Mouse (Mus musculus): Measurements from ENCODE around the gene Pitpna.

Gene Pitpna

GRCm38 (mm10) chr11:75657841-75658240, 69.9 kb downstream of the Pitpna start:
- no peak for DNase-seq (ENCODE audit: low spot score in 2 of 2)

DNA sequence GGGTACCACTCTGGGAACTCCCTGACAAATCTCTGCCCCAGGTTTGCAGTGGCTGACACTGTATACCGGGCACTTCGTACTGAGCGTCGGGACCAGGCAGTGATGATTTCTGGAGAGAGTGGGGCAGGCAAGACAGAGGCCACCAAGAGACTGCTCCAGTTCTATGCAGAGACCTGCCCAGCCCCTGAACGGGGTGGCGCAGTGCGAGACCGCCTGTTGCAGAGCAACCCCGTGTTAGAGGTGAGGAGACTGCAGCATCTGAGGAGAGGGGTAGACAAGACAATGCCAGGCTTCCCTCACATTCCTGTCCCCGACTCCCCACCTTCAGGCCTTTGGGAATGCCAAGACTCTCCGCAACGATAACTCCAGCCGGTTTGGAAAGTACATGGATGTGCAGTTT, 70.4 kb downstream of the Pitpna start:
- no peak for DNase-seq (ENCODE audit: low spot score in 2 of 2)

- no peak for DNase-seq (ENCODE audit: low spot score in 2 of 2)
These were observed 71.3 kb downstream of the Pitpna start for GRCm38 (mm10) chr11:75658996-75659750.

DNA sequence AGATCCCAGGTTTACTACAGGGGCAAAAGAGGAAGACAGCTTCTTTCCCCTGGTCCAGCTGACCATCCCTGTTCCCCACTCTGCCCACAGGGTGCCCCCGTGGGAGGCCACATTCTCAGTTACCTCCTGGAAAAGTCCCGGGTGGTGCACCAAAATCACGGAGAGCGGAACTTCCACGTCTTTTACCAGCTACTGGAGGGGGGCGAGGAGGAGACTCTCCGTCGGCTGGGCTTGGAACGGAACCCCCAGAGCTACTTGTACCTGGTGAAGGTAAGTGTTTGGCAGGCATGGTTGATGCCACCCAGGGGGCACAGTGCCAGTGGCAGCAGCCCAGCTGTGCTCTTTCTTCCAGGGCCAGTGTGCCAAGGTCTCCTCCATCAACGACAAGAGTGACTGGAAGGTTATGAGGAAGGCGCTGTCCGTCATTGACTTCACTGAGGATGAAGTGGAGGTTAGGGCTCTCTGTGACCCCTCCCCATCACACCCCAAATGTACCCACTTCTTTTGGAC, 72.2 kb downstream of the Pitpna start:
- DNase-seq (ENCODE audit: low spot score in 2 of 2), result no peak

GRCm38 (mm10) chr11:75660941-75661800, 73.3 kb downstream of the Pitpna start:
- no peak for DNase-seq (ENCODE audit: low spot score in 2 of 2)

GRCm38 (mm10) chr11:75662131-75662530, 74.2 kb downstream of the Pitpna start:
- no peak for DNase-seq (ENCODE audit: low spot score in 2 of 2)

GRCm38 (mm10) chr11:75666296-75666695, 78.4 kb downstream of the Pitpna start:
- no peak for DNase-seq (ENCODE audit: low spot score in 2 of 2)

- DNase-seq (ENCODE audit: low spot score in 2 of 2), result no peak
These were observed 80.7 kb downstream of the Pitpna start for GRCm38 (mm10) chr11:75668621-75669020.

- no peak for DNase-seq (ENCODE audit: low spot score in 2 of 2)
These were observed 81.4 kb downstream of the Pitpna start for GRCm38 (mm10) chr11:75669176-75669852.

DNA sequence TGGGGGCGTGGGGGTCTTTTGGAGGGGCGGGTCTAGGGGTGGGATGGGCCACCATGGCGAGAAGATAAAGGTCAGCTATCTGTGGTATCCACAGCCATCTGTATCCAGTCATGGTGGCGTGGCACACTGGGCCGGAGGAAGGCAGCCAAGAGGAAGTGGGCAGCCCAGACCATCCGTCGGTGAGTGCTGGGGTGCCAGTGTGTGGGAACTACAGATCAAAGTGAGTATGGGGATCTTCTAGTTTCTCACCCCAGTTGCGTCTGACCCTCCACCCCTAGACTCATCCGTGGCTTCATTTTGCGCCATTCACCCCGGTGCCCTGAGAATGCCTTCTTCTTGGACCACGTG, 81.9 kb downstream of the Pitpna start:
- DNase-seq (ENCODE audit: low spot score in 2 of 2), result no peak

DNA sequence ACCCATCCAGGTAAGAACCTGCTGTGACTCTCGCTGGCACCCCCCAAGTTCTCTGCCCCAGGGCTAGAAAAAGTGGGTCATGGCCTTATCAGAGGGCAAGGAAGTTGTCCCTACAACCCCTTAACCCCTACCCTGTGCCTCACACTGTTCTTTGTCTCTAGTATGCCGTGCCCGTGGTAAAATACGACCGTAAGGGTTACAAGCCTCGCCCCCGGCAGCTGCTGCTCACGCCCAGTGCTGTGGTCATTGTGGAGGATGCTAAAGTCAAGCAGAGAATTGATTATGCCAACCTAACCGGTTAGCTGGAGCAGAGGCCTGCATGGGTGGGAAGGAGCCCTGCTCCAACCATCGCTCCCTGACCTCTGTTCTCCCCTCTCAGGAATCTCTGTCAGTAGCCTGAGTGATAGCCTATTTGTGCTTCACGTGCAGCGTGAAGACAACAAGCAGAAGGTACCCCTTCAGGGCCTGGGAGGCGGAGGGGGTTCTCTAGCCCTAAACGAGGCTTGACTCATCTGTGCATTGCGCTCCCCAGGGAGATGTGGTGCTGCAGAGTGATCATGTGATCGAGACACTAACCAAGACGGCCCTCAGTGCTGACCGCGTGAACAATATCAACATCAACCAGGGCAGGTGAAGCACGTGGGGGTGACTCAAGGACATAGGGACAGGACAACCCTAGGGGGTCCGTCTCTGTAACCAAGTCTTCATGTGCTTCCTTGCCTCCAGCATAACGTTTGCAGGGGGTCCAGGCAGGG, 83.7 kb downstream of the Pitpna start:
- DNase-seq (ENCODE audit: low spot score in 2 of 2), result no peak

GRCm38 (mm10) chr11:75673411-75673810, 85.5 kb downstream of the Pitpna start:
- DNase-seq (ENCODE audit: low spot score in 2 of 2), result no peak

DNA sequence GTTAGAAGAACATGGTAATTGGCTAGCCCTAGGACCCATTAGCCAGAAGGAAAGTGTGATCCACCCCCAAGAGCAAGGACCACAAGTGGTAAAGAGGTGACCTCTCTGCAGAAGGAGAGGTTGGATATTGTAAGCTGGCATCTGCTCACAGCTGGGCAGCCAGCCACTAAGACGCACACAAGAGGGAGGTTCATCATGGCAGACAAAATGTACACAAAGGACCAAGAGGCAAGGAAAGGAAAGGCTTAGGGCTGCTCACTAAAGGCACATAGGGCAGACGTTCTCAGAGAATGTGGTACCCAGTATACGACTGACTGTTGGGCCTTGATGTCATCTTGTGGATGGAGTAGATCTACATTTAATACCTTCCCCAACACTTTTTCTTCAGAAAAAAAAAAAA, 87.0 kb downstream of the Pitpna start:
- no peak for DNase-seq (ENCODE audit: low spot score in 2 of 2)

GRCm38 (mm10) chr11:75677881-75678746, 90.2 kb downstream of the Pitpna start:
- DNase-seq (ENCODE audit: low spot score in 2 of 2), result no peak

Data from frontal cortex, postnatal 36 days (tissue).